Mouse (Mus musculus) kidney, postnatal 36 days (tissue): ENCODE data around the gene Top2b.

ENCODE experiments used
- DNase-seq, 2 experiments: peaks; one replicate each; pipeline ENCODE4 v3.0.0; 2021 to 2022; ENCODE audit warnings: mixed read lengths in 2 of 2

The Top2b gene

GRCm38 (mm10) chr14:16364878-16365337 is at the start of gene Top2b:
TSS of gene Top2b (plus strand) at chr14:16365179.
- peak; percentile 98 for DNase-seq

DNA sequence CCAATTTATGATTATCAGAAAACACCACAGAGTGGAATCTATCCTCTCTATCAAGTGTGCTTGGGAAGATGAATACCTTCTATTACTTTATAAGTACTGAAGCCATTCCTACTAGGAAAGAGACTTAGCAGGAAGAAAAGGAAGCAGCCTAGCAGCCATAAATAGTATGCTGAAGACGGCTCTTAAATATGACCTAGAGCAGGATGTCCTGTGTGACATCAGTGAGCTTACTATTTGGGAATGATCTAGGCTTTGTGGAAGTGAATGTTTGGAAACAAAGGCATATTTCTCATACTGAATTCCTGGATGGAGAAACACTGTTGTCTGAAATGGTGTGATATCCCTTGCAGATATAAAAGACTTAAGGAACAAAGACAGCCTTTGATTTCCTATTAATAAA is 48.3 kb upstream of the Top2b start:
- no peak for DNase-seq

DNA sequence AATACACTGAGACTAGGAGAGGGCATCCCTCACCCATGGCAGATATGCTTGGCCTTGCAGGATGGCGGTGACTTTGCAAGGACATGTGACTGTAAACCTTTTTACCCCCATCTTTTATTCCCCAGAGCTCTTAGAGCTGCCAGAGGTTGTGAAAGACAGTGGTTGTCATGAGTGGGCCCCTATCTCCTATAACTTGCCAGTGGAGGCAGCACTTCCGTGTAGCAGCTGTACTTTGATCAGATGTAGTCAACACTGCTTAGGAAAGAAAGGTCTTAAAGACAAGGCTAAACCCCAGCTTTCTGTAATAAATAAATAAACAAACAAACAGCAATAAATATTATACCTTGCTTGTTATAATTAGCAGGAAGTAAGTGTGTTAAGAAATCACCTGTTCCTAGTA is 45.2 kb upstream of the Top2b start:
- no peak for DNase-seq

DNA sequence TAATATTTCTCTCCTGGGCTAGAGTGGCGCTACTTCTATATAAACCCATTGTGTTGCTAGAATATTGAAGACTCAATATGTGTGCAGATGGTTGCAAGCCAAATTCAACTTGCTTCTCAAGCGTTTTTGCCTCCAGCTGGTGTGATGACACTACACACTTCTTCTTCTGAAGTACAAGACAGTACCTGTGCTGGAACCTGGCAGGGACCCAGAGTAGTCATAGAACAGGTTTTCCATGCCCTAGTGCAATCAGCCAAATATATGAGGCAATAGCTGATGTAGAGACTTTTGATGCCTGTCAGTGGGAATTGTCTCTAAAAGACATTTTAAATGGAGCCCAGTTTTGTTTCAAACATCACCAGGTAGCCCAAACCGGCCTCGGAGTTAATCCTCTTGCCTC is 40.6 kb upstream of the Top2b start:
- no peak for DNase-seq

DNA sequence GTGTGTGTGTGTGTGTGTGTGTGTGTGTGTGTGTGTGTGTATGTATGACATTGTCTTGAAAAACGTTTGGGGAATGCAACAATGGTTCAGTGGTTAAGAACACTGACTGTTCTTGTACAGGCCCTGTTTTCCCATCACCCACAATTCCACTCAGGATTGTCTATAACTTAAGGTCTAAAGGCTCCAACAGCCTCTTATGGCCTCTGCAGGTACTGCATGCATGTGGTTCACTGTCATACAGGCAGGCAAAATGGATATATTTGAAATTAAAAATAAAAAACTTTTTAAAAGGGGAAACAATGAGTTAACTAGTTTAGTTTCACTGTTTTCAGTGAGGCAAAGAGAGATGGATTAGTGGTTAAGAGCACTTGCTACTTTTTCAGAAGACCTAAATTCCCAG is 39.8 kb upstream of the Top2b start:
- no peak for DNase-seq

- peak; percentile 65 to 67 for DNase-seq
These were observed 36.4 kb upstream of the Top2b start for GRCm38 (mm10) chr14:16328531-16328930.

DNA sequence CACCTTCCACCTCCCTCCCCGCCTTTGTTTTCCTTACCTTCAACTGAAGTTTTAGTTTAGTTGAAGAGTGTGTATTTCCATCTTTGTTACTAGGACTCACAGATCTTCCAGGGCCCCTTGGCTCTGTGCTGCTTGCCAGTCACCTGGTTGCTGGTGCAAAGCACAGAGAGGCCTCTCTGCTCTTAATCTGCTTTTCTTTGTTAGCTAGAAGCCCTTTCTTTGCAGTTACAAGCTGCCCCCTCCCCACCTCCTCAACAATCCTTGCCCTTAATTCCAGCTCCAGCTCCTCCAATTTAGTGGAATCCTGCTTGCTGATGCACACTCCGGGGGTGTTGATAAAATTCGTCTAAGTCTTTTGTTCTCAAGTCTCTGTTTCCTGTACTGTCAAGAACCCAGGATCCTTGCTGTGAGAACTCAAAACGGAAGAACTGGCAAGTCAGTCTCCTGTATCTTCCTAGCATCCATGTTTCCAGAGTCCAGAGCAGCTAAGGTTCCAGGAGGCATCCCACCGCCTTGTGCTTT is 36.0 kb upstream of the Top2b start:
- no peak for DNase-seq

- DNase-seq = no peak
These were observed 35.2 kb upstream of the Top2b start for GRCm38 (mm10) chr14:16329756-16330155.

DNA sequence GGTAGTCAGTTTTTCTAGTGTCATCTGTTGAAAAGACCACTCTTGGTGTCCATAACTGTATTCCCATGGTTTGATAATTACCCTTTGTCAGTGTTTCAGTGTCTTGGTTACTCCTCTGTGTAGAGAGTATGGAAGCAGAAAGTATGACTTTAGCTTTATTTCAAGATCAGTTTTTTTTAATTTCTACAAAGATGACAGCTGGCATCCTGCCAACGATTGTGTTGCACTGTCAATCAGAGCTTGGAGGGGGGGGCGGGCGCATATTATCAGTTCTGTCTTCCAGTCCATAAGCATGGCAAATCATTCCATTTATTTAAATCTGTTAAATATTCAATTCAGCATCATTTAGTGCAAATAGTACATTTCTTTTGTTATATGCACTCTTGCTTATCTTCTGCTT is 30.7 kb upstream of the Top2b start:
- no peak for DNase-seq

GRCm38 (mm10) chr14:16335835-16336417 is 29.1 kb upstream of the Top2b start:
- no peak for DNase-seq

DNA sequence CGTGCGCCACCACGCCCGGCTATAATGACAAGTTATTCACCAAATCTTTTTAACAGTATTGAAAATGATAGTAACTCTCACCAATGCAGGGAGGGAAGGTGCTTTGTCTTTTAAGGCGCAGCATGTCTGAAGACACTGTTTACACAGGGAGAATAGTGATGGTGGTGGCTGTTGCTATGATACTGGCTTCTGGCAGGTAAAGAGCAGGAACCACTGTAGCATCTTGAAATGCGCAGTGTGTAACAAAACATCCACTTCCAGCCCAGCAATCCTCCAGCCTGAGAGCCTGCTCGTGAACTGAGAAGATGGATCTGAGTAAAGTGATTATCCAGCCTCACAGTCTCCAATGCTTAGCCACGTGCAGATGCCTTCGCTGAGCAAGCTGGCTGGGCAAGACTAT is 17.5 kb upstream of the Top2b start:
- DNase-seq = no peak

- no peak for DNase-seq
These were observed 5.3 kb upstream of the Top2b start for GRCm38 (mm10) chr14:16359704-16360103.

DNA sequence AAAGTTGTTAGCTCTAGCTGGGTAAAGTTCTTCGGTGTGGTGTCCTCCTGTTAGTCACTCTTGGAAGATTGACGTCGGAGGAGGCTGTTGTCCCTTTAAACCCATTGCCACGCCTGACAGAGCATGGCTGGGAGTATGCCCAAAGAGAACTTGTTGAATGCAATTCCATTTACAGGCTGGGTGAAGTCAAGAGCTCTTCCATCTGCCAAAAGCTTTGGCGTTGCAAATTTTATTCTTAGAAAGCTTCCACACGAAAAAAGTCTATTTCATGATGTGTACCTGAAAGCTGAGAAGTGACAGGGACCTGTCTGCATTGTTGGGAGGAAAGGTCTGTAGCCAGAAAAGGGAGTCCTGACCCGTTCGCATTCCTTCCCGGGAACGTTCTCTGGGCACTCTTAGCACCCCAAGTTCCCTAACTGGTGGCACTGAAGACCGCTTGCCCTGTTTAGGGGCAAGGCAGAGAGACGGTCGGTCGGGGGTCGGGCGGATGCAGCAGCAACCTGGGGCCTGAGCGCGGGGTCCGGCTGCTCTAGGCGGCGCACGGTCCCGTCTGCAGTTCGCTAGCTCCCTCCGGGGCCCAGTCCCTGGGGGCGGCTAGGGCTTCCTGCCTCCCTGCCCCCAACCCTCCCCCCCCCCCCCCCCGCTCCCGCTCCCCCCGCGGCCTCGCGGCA is 683 bp upstream of the Top2b start:
- DNase-seq = peak; percentile 82 to 88

- peak; percentile 66 to 81 for DNase-seq
These were observed 589 bp downstream of the Top2b start for GRCm38 (mm10) chr14:16365362-16366173.

DNA sequence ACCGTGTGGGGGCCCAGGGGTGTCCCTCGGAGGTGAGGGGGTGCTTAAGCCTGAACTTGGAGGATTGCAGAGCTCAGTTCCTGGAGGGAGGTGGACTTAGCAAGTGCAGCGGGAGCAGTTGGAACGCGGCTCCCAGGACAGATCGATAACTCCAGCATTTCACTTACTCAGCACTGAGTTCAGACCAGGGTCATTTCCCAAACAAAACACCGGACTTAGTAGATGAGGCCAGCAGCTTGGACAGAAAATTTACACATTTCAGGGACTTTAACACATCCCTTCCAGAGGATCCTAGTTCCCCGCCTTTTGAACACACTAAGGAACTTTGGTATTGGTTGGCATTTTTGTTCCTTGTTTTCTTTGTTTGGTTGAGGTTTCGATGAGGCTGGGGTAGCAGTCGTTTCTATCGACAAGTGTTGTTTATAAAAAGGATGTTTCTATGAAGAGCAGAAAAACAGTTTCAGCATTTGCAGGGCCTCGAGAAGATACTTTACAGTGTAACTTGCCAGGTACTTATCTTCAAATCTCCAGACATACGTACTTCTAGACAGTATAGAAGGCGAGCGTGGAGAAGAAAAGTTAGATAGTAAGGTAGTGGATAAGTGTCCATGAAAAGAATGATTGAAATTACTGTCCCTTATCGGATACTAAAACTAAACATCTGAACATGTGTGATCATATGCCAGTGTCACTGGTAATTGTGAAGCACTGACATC is 1.4 kb downstream of the Top2b start:
- DNase-seq = no peak

GRCm38 (mm10) chr14:16366986-16367385 is 2.0 kb downstream of the Top2b start:
- no peak for DNase-seq

- no peak for DNase-seq
These were observed 7.8 kb downstream of the Top2b start for GRCm38 (mm10) chr14:16372761-16373160.

DNA sequence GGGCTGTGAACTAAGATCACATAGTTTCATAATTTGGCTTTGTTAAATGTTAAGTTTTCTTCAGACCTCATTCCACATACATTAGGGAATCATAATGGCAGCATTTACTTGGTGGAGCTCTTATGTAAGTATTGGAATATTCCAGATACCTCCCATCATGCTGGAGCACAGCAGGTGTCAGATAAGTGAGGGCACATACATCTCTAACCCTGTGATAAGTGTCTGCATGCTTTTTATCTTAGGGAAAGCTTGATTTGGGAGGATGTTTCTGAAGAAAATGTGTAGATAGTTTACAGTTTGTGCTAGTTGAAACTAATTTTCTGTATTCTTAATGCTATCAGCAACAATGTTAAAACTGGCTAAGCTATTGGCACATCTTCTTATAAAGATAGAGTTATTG is 8.2 kb downstream of the Top2b start:
- DNase-seq = no peak

- peak; percentile 35 to 72 for DNase-seq
These were observed 15.1 kb downstream of the Top2b start for GRCm38 (mm10) chr14:16379917-16380570.

- no peak for DNase-seq
These were observed 19.8 kb downstream of the Top2b start for GRCm38 (mm10) chr14:16384783-16385182.

- no peak for DNase-seq
These were observed 40.2 kb downstream of the Top2b start for GRCm38 (mm10) chr14:16405187-16405586.

DNA sequence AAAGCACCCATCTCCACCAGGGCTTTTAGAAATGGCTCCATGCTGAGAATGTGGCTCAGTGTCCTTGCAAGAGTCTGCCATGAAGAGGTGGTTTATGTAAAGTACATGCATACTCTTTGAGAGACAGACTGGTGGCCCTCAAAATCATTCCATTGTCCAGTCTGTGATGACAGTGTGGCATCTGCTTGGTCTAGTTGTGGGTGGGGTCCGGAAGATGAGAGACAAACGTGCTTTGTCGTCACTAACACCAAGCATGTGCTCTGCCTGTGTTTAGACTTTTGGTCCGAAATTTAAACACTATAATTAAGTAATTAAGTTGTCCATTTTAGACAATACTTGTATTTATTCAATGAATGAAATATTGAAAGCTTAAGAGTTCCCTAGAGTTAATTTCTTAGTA is 49.2 kb downstream of the Top2b start:
- DNase-seq = no peak
